ENCODE assay signal across 8 mouse cellular contexts in genomic region chr11:97083401-97084140, GRCm38 (mm10). TPM values are rescaled to one million over a fixed set of nuclear protein-coding genes. Genes with fewer than 3 reads are reported as not detected.
DNase-seq lines count a peak whose midpoint lies in the region; ATAC-seq and TF ChIP-seq lines count a peak whose summit lies in the region.
"Had no signal": no experiment of that assay in that cellular context is flagged by ENCODE, and none has a peak within 500 bp of the region (broad histone marks: within the 10 kb centered on the region; RNA-seq: fewer than 3 reads in every experiment).

No protein-coding gene starts in this region.

- H3K36me3 ChIP-seq in CH12.LX (replicated peaks in 1 of 2; ENCODE audit: control insufficient read depth in 1 of 2, insufficient read depth in 1 of 2, low read length in 1 of 2), result no peaks in the 10 kb centered on the region
- H3K36me3 ChIP-seq in hindbrain, embryonic 14.5 days (replicated peaks; ENCODE audit: control insufficient read depth, insufficient read depth), result no peaks in the 10 kb centered on the region
- no peaks in the 10 kb centered on the region for H3K36me3 ChIP-seq in forebrain, embryonic 12.5 days (replicated peaks)

- no peak for ATAC-seq in hindbrain, embryonic 14.5 days (ENCODE audit: low FRiP score)
- no peak for ATAC-seq in forebrain, embryonic 12.5 days (ENCODE audit: low FRiP score)
- ATAC-seq: forebrain, embryonic 14.5 days had no signal

- peak; percentile 45 to 65 for DNase-seq in layer of hippocampus, adult 18-20 months (ENCODE audit: low spot score in 2 of 2)
- no peak for DNase-seq in layer of hippocampus, postnatal 14 days (ENCODE audit: low spot score in 2 of 2)
- peak; percentile 75 for DNase-seq in 416B (ENCODE audit: low read depth)
- peak; percentile 38 for DNase-seq in CH12.LX (ENCODE audit: extremely low read depth)
- DNase-seq in hindbrain, embryonic 14.5 days (ENCODE audit: low spot score), result no peak
- no peak for DNase-seq in Muller cell, postnatal 12 days (ENCODE audit: inconsistent ontology term)

- TF ChIP-seq EP300 in CH12.LX (IDR thresholded peaks at IDR 0.05; ENCODE audit: low read length), result no peak

- WGBS in hindbrain, embryonic 14.5 days, result 42% methylated on average over 22 of the region's 22 CpGs
- 51% methylated on average over 22 of the region's 22 CpGs for WGBS in forebrain, embryonic 12.5 days

- H3K9ac ChIP-seq in CH12.LX (ENCODE audit: insufficient read depth, low read depth), result no peak overlapping the region
- H3K9ac ChIP-seq in hindbrain, embryonic 14.5 days, result no peak overlapping the region
- no peak overlapping the region for H3K9ac ChIP-seq in forebrain, embryonic 12.5 days

- H3K9me3 ChIP-seq in CH12.LX (replicated peaks; ENCODE audit: low read length), result peaks cover 29% of the 10 kb centered on the region
- peaks cover 2% of the 10 kb centered on the region; the same call in 1 of the 2 replicates for H3K9me3 ChIP-seq in hindbrain, embryonic 14.5 days (ENCODE audit: control insufficient read depth, low read length)
- 0 out of 2 replicates have a peak, but pooled peaks cover 2% of the 10 kb centered on the region for H3K9me3 ChIP-seq in forebrain, embryonic 12.5 days

- no peak for TF ChIP-seq POLR2A in CH12.LX (IDR thresholded peaks at IDR 0.05; ENCODE audit: low read depth, low read length)

- dilution Hi-C loops in CH12.LX (cut with MboI; ENCODE audit: extremely low pct_ligation_motif_present, extremely low pct_unique_long_range_greater_than_20kb, low sequenced_read_pairs), result no loop called here

- in situ Hi-C loops in CH12.LX (cut with MboI; ENCODE audit: low pct_ligation_motif_present, low pct_unique_long_range_greater_than_20kb, low sequenced_read_pairs), result no loop called here

- peak overlapping the region in 1 of 3 experiments; percentile 5 for H3K4me3 ChIP-seq in CH12.LX (replicated peaks in 1 of 3; ENCODE audit: low read depth in 2 of 3, low read length in 2 of 3, poor library complexity in 1 of 3)
- H3K4me3 ChIP-seq in hindbrain, embryonic 14.5 days (replicated peaks; ENCODE audit: low read length), result no peak overlapping the region
- H3K4me3 ChIP-seq in forebrain, embryonic 12.5 days (replicated peaks), result no peak overlapping the region

- H3K4me1 ChIP-seq in CH12.LX (ENCODE audit: control insufficient read depth in 1 of 2, insufficient read depth in 2 of 2), result peaks cover 14 to 19% of the 10 kb centered on the region in 2 experiments
- H3K4me1 ChIP-seq in hindbrain, embryonic 14.5 days (replicated peaks; ENCODE audit: control insufficient read depth, insufficient read depth, low read length), result 0 out of 2 replicates have a peak, but pooled peaks cover 5% of the 10 kb centered on the region
- peaks cover 10% of the 10 kb centered on the region; the same call in 1 of the 2 replicates for H3K4me1 ChIP-seq in forebrain, embryonic 12.5 days

- peaks cover 13% of the 10 kb centered on the region for H3K27me3 ChIP-seq in CH12.LX (replicated peaks)
- H3K27me3 ChIP-seq in hindbrain, embryonic 14.5 days (ENCODE audit: control insufficient read depth, insufficient read depth, low read length), result no peaks in the 10 kb centered on the region
- H3K27me3 ChIP-seq in forebrain, embryonic 12.5 days, result peaks cover 20% of the 10 kb centered on the region

- no peak for TF ChIP-seq RAD21 in CH12.LX (IDR thresholded peaks at IDR 0.05; ENCODE audit: low read depth, low read length)

- H3K27ac ChIP-seq in CH12.LX (ENCODE audit: insufficient read depth, low read depth), result no peak overlapping the region
- no peak overlapping the region for H3K27ac ChIP-seq in hindbrain, embryonic 14.5 days
- H3K27ac ChIP-seq in forebrain, embryonic 12.5 days, result no peak overlapping the region

- H3K79me2 ChIP-seq in CH12.LX (replicated peaks; ENCODE audit: control insufficient read depth, extremely low read depth, insufficient read depth, poor library complexity, severe bottlenecking), result no peaks in the 10 kb centered on the region

- no peak for TF ChIP-seq CTCF in CH12.LX (conservative IDR thresholded peaks at IDR 0.05 in 1 of 2, IDR thresholded peaks at IDR 0.05 in 1 of 2; ENCODE audit: low read depth in 2 of 2, low read length in 2 of 2)

- H3K4me2 ChIP-seq in CH12.LX (ENCODE audit: insufficient read depth, low read depth, poor library complexity, severe bottlenecking), result peak overlapping the region; percentile 72
- 0 out of 2 replicates have a peak overlapping the region, but pooled peaks have one; percentile 5 for H3K4me2 ChIP-seq in hindbrain, embryonic 14.5 days (replicated peaks)
- H3K4me2 ChIP-seq in forebrain, embryonic 12.5 days, result no peak overlapping the region

TF ChIP-seq in CH12.LX, 34 proteins besides CTCF, POLR2A, EP300 and RAD21:
- TF ChIP-seq MYC (IDR thresholded peaks at IDR 0.05; ENCODE audit: low read depth, low read length) (0 out of 2 replicates have a peak, but pooled peaks have one; percentile 24), MAX (IDR thresholded peaks at IDR 0.05; ENCODE audit: low read length) (peak; percentile 65; the same call in 1 of the 2 replicates), CHD1 (IDR thresholded peaks at IDR 0.05; ENCODE audit: low read depth, low read length) (no peak), MXI1 (IDR thresholded peaks at IDR 0.05; ENCODE audit: low read depth, low read length) (peak; percentile 71), RCOR1 (conservative IDR thresholded peaks at IDR 0.05; ENCODE audit: low read depth, low read length) (no peak), ELF1 (IDR thresholded peaks at IDR 0.05; ENCODE audit: low read depth, low read length) (no peak), SIN3A (IDR thresholded peaks at IDR 0.05; ENCODE audit: low read length) (peak; percentile 54; the same call in 1 of the 2 replicates), BHLHE40 (IDR thresholded peaks at IDR 0.05; ENCODE audit: low read depth, low read length) (peak; percentile 76)

RNA-seq across cellular contexts. Expression of gene Tbx21, which starts 31.6 kb away (rescaled TPM):
- under 1 TPM in 1 of 2 experiments, not detected in 1; 0.12 TPM for total RNA-seq in layer of hippocampus, adult 18-20 months (2021)
- under 1 TPM in 1 of 2 experiments, not detected in 1; 0.19 TPM for total RNA-seq in layer of hippocampus, postnatal 14 days (2021)
- total RNA-seq in CH12.LX (2012; rRNA removed) (0.08 TPM in 2 replicates), CH12.LX (2014; rRNA removed) (not detected in 2 replicates)
- 0.09 TPM in 1 of 2 replicates, not detected in the other for polyA plus RNA-seq in CH12.LX (2012; ENCODE audit: insufficient read length, low read depth)
- polyA plus RNA-seq in hindbrain, embryonic 14.5 days (2014; fragmentation: Nextera tagmentation; extraction: Ambion mirVana), result not detected in 2 replicates
- 0.19 and 0.33 TPM in 2 replicates for polyA plus RNA-seq in forebrain, embryonic 12.5 days (2016; fragmentation: Nextera tagmentation; extraction: Ambion mirVana)

RNA-seq across cellular contexts. Expression of gene Osbpl7, which starts 33.1 kb away (rescaled TPM):
- 10 to 100 TPM; 16.3 to 17.7 TPM for total RNA-seq in layer of hippocampus, adult 18-20 months (2021)
- 10 to 100 TPM; 15.1 to 16.2 TPM for total RNA-seq in layer of hippocampus, postnatal 14 days (2021)
- total RNA-seq in CH12.LX (2012; rRNA removed) (14.2 and 17.6 TPM in 2 replicates), CH12.LX (2014; rRNA removed) (6.6 and 7.4 TPM in 2 replicates)
- 22.1 and 24.4 TPM in 2 replicates for polyA plus RNA-seq in CH12.LX (2012; ENCODE audit: insufficient read length, low read depth)
- 6.3 and 7.9 TPM in 2 replicates for polyA plus RNA-seq in hindbrain, embryonic 14.5 days (2014; fragmentation: Nextera tagmentation; extraction: Ambion mirVana)
- 8.2 and 8.7 TPM in 2 replicates for polyA plus RNA-seq in forebrain, embryonic 12.5 days (2016; fragmentation: Nextera tagmentation; extraction: Ambion mirVana)

RNA-seq across cellular contexts. Expression of gene Mrpl10, which starts 42.2 kb away (rescaled TPM):
- 10 to 100 TPM; 76.0 to 80.4 TPM for total RNA-seq in layer of hippocampus, adult 18-20 months (2021)
- 10 to 100 TPM; 81.9 to 84.1 TPM for total RNA-seq in layer of hippocampus, postnatal 14 days (2021)
- total RNA-seq in CH12.LX (2012; rRNA removed) (111 and 119 TPM in 2 replicates), CH12.LX (2014; rRNA removed) (93.2 and 104 TPM in 2 replicates)
- 110 and 132 TPM in 2 replicates for polyA plus RNA-seq in CH12.LX (2012; ENCODE audit: insufficient read length, low read depth)
- 60.5 TPM in 2 replicates for polyA plus RNA-seq in hindbrain, embryonic 14.5 days (2014; fragmentation: Nextera tagmentation; extraction: Ambion mirVana)
- polyA plus RNA-seq in forebrain, embryonic 12.5 days (2016; fragmentation: Nextera tagmentation; extraction: Ambion mirVana), result 64.0 and 65.8 TPM in 2 replicates

RNA-seq across cellular contexts. Expression of gene Lrrc46, which starts 42.4 kb away (rescaled TPM):
- under 1 TPM; 0.74 to 0.94 TPM for total RNA-seq in layer of hippocampus, adult 18-20 months (2021)
- total RNA-seq in layer of hippocampus, postnatal 14 days (2021), result under 1 TPM; 0.74 to 0.86 TPM
- total RNA-seq in CH12.LX (2012; rRNA removed), result 0.38 and 0.46 TPM in 2 replicates
- total RNA-seq in CH12.LX (2014; rRNA removed), result 0.23 TPM in 1 of 2 replicates, not detected in the other
- 0.91 and 1.0 TPM in 2 replicates for polyA plus RNA-seq in CH12.LX (2012; ENCODE audit: insufficient read length, low read depth)
- 2.6 and 4.3 TPM in 2 replicates for polyA plus RNA-seq in hindbrain, embryonic 14.5 days (2014; fragmentation: Nextera tagmentation; extraction: Ambion mirVana)
- polyA plus RNA-seq in forebrain, embryonic 12.5 days (2016; fragmentation: Nextera tagmentation; extraction: Ambion mirVana), result 2.3 and 3.2 TPM in 2 replicates

RNA-seq across cellular contexts. Expression of gene Scrn2, which starts 53.8 kb away (rescaled TPM):
- total RNA-seq in layer of hippocampus, adult 18-20 months (2021), result 1 to 10 TPM; 4.0 to 4.9 TPM
- total RNA-seq in layer of hippocampus, postnatal 14 days (2021), result 1 to 10 TPM; 4.8 to 6.3 TPM
- total RNA-seq in CH12.LX (2012; rRNA removed) (55.8 and 63.9 TPM in 2 replicates), CH12.LX (2014; rRNA removed) (34.5 and 37.5 TPM in 2 replicates)
- 35.2 and 41.1 TPM in 2 replicates for polyA plus RNA-seq in CH12.LX (2012; ENCODE audit: insufficient read length, low read depth)
- 11.5 and 12.7 TPM in 2 replicates for polyA plus RNA-seq in hindbrain, embryonic 14.5 days (2014; fragmentation: Nextera tagmentation; extraction: Ambion mirVana)
- 26.0 and 28.0 TPM in 2 replicates for polyA plus RNA-seq in forebrain, embryonic 12.5 days (2016; fragmentation: Nextera tagmentation; extraction: Ambion mirVana)

Comparison
In these comparisons a context has a peak if more than half of its experiments do, and no peak if none do; other contexts are left out.
1. DNase-seq: peak in layer of hippocampus, adult 18-20 months (2 of 2), 416B (single experiment) and CH12.LX (single experiment); none in layer of hippocampus, postnatal 14 days (0 of 2), hindbrain, embryonic 14.5 days (single experiment) and Muller cell, postnatal 12 days (single experiment).